Comparison of ENCODE assay signal across 8 mouse cellular contexts in the genomic region with DNA sequence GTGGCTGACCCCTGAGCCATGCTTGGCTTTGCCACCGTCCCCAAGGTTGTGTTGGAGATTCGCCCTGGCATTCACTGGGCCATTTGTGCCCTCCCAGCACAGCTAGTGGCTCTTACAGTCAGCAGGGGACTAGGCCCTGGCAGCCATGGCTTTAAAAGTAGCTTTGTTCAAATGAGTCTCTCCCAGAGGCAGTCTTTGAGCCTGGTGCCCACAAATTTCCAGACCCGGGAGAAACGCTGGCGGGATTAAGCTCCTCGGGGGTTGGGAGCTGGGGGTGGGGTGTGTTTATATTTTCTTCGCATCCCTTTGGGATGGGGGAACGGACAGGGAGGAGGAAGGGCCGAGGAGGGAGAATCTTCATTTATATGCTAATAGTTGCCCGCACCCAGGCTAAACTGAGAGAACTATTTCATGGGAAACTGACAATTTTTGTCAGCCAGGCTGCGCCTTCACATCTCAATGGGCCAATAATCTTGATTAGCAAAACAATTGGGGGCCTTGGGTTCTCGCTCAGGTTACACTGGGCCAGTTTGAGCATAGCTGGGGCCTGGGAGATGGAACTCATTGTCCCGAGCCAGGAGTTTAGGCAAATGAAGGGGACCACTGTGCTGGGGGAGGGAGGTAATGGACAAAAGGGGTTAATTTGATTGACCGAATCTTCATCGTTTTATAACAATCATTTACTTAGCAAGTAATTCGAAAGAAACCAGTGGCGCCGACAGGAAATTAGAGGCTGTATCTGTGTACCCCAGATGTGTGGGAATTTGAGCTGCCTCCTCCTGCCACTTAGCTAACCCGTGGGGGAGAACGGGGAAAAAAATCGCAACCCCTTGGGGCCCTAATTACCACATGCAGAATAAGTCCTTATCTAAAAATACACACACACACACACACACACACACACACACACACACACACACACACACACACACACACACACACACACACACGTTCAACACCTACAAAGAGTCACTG.
DNase-seq lines count a peak whose midpoint lies in the region; ATAC-seq and TF ChIP-seq lines count a peak whose summit lies in the region.

No protein-coding gene starts in this region.

- no peaks in the 10 kb centered on the region for H3K9me3 ChIP-seq in hindbrain, embryonic 12.5 days (replicated peaks)
- H3K9me3 ChIP-seq in midbrain, embryonic 15.5 days: no peaks in the 10 kb centered on the region

- no peak overlapping the region for H3K27ac ChIP-seq in layer of hippocampus, adult 2 months
- H3K27ac ChIP-seq in hindbrain, embryonic 12.5 days: peak overlapping the region; percentile 80
- peak overlapping the region; percentile 63 for H3K27ac ChIP-seq in midbrain, embryonic 15.5 days

- peak overlapping the region; percentile 56 for H3K4me2 ChIP-seq in hindbrain, embryonic 12.5 days (replicated peaks)
- peak overlapping the region; percentile 68 for H3K4me2 ChIP-seq in midbrain, embryonic 15.5 days

- ATAC-seq in hindbrain, embryonic 12.5 days (ENCODE audit: low FRiP score): peak; percentile 92
- ATAC-seq in midbrain, embryonic 15.5 days (replicated peaks): peak; percentile 66
- ATAC-seq in erythroblast, adult 5-6 weeks (replicated peaks; ENCODE audit: low FRiP score, poor library complexity, severe bottlenecking): no peak
- ATAC-seq in activated CD4-positive, CD25-positive, alpha-beta regulatory T cell, adult 4 months: no peak
- no peak for ATAC-seq in inflammation-experienced regulatory T-cells, adult 6 months

- DNase-seq in layer of hippocampus, adult 2 months (ENCODE audit: low spot score in 2 of 2): peak in 1 of 2 experiments; percentile 16
- DNase-seq in layer of hippocampus, adult 9-11 months: no peak
- peak; percentile 14 for DNase-seq in cerebellum, postnatal 14 days

- TF ChIP-seq CTCF in layer of hippocampus, adult 2 months (conservative IDR thresholded peaks at IDR 0.05): no peak

- peak overlapping the region; percentile 47 for H3K4me3 ChIP-seq in layer of hippocampus, adult 2 months
- peak overlapping the region; percentile 27 for H3K4me3 ChIP-seq in hindbrain, embryonic 12.5 days
- H3K4me3 ChIP-seq in midbrain, embryonic 15.5 days: peak overlapping the region; percentile 36

- WGBS in hindbrain, embryonic 12.5 days: 4% methylated on average over 22 of the region's 22 CpGs
- 5% methylated on average over 22 of the region's 22 CpGs for WGBS in midbrain, embryonic 15.5 days

- H3K36me3 ChIP-seq in hindbrain, embryonic 12.5 days: no peaks in the 10 kb centered on the region
- no peaks in the 10 kb centered on the region for H3K36me3 ChIP-seq in midbrain, embryonic 15.5 days (replicated peaks)

- H3K4me1 ChIP-seq in hindbrain, embryonic 12.5 days: peaks cover 14% of the 10 kb centered on the region
- peaks cover 14% of the 10 kb centered on the region for H3K4me1 ChIP-seq in midbrain, embryonic 15.5 days

- H3K9ac ChIP-seq in hindbrain, embryonic 12.5 days: peak overlapping the region; percentile 51
- no peak overlapping the region for H3K9ac ChIP-seq in midbrain, embryonic 15.5 days

- peaks cover 19% of the 10 kb centered on the region for H3K27me3 ChIP-seq in hindbrain, embryonic 12.5 days
- no peaks in the 10 kb centered on the region; the same call in 1 of the 2 replicates for H3K27me3 ChIP-seq in midbrain, embryonic 15.5 days (replicated peaks)

Comparison
In these comparisons a context has a peak if more than half of its experiments do, and no peak if none do; other contexts are left out.
1. ATAC-seq: peak in hindbrain, embryonic 12.5 days (single experiment) and midbrain, embryonic 15.5 days (single experiment); none in erythroblast, adult 5-6 weeks (single experiment), activated CD4-positive, CD25-positive, alpha-beta regulatory T cell, adult 4 months (single experiment) and inflammation-experienced regulatory T-cells, adult 6 months (single experiment).
2. Peak in every context shown above with its lines, with median percentiles within 50 percentile points of each other: H3K4me3 ChIP-seq.